Mouse (Mus musculus) stomach, postnatal 0 days (tissue): Measurements from ENCODE around the gene Samd8.

Experiments used
- CTCF ChIP-seq: IDR thresholded peaks from 2 replicates; pipeline ENCODE4 v1.5.1; 2016; ENCODE audit warnings: antibody characterized with exemption, low read depth, mild to moderate bottlenecking, moderate library complexity
- EP300 ChIP-seq: optimal IDR thresholded peaks from 2 replicates; pipeline ENCODE3; 2016; ENCODE audit warnings: antibody characterized with exemption

- TF ChIP-seq CTCF (no peak), EP300 (no peak)
These were observed 74.6 kb downstream of the Samd8 start, which contains the start of gene Vdac2 for GRCm38 (mm10) chr14:21824938-21825337.
